Mouse (Mus musculus) midbrain, embryonic 15.5 days (tissue): Measurements from ENCODE around the gene 9530068E07Rik. TPM values are rescaled to one million over a fixed set of nuclear protein-coding genes. Genes with fewer than 3 reads are reported as not detected.
A peak's percentile ranks its signal among the peaks of the same experiment; 100 is the strongest.

ENCODE experiments used
- ATAC-seq: fragments of 200-750 bp; cut with Nextera tagmentation; replicated peaks from 2 replicates; pipeline ENCODE4 v1.8.0; 2017; ENCODE audit warnings: moderate TSS enrichment
- H3K27ac ChIP-seq: fragments of 300-500 bp; sonication (generic); 2 replicates; pipeline ENCODE4 v1.5.1; 2015; ENCODE audit warnings: mild to moderate bottlenecking, inconsistent platforms
- H3K27me3 ChIP-seq: fragments of 300-500 bp; sonication (generic); replicated peaks from 2 replicates; pipeline ENCODE4 v1.6.1; 2015; ENCODE audit warnings: inconsistent platforms
- H3K36me3 ChIP-seq: fragments of 300-500 bp; sonication (generic); replicated peaks from 2 replicates; pipeline ENCODE4 v1.6.1; 2015; ENCODE audit warnings: inconsistent platforms
- H3K4me1 ChIP-seq: fragments of 300-500 bp; sonication (generic); 2 replicates; pipeline ENCODE4 v1.6.1; 2015; ENCODE audit warnings: inconsistent platforms
- H3K4me2 ChIP-seq: fragments of 300-500 bp; sonication (generic); 2 replicates; pipeline ENCODE4 v1.6.1; 2015; ENCODE audit warnings: inconsistent platforms, mild to moderate bottlenecking, moderate library complexity
- H3K4me3 ChIP-seq: fragments of 300-500 bp; sonication (generic); 2 replicates; pipeline ENCODE4 v1.5.1; 2015; ENCODE audit warnings: mild to moderate bottlenecking, inconsistent platforms
- H3K9ac ChIP-seq: fragments of 300-500 bp; sonication (generic); 2 replicates; pipeline ENCODE4 v1.6.1; 2015; ENCODE audit warnings: mild to moderate bottlenecking, inconsistent platforms
- H3K9me3 ChIP-seq: fragments of 300-500 bp; sonication (generic); 2 replicates; pipeline ENCODE4 v1.6.1; 2016; ENCODE audit warnings: inconsistent platforms
- WGBS: fragments of 180-500 bp; shearing (Covaris S2); methylation state at CpG from one replicate; pipeline ENCODE4 v1.1.7; 2015; ENCODE audit warnings: mixed read lengths; 5-methylcytosine and 5-hydroxymethylcytosine counted together
- polyA plus RNA-seq: library from polyadenylated mRNA; unstranded; fragments of >200 nt; fragmentation: Nextera tagmentation; extraction: Ambion mirVana; gene quantifications from 2 replicates; pipeline ENCODE4 v1.2.1, GENCODE M21; 2015

9530068E07Rik gene
- polyA plus RNA-seq, 1 experiment from 2014 or later: 129 TPM

DNA sequence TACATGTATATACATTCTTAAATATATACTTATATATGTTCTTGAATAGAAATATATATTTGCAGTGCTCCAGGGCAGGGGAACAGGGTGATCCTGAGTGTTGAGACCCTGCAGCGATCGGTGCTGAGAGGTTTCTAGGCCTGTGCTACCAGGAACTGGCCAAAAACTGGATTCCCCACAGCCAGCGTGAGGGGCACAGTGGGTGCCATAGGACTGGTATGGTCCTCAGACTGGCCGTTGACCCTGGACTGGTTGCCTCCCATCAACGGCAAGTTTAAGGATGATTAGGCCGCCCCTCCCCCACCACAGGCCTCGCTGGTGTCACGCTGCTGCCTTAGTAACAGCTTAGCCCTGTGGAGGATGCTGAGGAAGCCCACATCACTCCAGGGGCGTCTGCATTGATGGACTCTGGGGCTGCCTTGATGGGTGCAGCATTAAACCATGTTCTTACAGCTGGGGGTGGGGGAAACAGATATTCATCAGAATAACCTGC, 9.0 kb downstream of the 9530068E07Rik start:
- no peaks in the 10 kb centered on the region for H3K4me1 ChIP-seq
- H3K27me3 ChIP-seq: no peaks in the 10 kb centered on the region
- H3K27ac ChIP-seq: no peak overlapping the region
- H3K36me3 ChIP-seq: peaks cover 31% of the 10 kb centered on the region
- no peak overlapping the region for H3K4me2 ChIP-seq
- WGBS: 67% methylated on average over 9 of the region's 9 CpGs
- ATAC-seq: no peak
- no peak overlapping the region for H3K9ac ChIP-seq
- H3K4me3 ChIP-seq: no peak overlapping the region
- H3K9me3 ChIP-seq: no peaks in the 10 kb centered on the region

DNA sequence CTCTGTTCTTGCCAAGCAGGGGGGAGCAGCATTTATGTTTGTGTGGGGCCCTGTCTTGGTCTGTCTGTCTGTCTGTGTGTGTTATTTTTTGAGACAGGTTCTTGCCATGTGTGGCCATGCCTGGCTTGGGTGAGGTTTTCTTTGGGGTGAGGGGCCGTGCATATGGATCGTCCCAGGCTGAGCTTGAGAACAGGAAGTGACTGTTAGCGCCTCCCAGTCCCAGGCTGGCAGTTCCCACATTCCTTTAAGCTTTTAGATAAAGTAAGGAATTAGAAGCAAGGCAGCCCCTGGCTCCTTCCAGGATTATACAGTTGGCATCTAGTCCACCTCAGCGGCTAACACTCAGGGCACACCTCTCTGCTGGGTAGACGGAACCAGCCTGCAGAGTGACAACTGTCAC, 13.1 kb downstream of the 9530068E07Rik start:
- peaks cover 23% of the 10 kb centered on the region for H3K36me3 ChIP-seq
- H3K4me3 ChIP-seq: no peak overlapping the region
- 82% methylated on average over 5 of the region's 5 CpGs for WGBS
- no peak for ATAC-seq
- no peak overlapping the region for H3K9ac ChIP-seq
- no peaks in the 10 kb centered on the region for H3K27me3 ChIP-seq
- H3K9me3 ChIP-seq: no peaks in the 10 kb centered on the region
- no peak overlapping the region for H3K4me2 ChIP-seq
- H3K4me1 ChIP-seq: no peaks in the 10 kb centered on the region
- H3K27ac ChIP-seq: no peak overlapping the region

DNA sequence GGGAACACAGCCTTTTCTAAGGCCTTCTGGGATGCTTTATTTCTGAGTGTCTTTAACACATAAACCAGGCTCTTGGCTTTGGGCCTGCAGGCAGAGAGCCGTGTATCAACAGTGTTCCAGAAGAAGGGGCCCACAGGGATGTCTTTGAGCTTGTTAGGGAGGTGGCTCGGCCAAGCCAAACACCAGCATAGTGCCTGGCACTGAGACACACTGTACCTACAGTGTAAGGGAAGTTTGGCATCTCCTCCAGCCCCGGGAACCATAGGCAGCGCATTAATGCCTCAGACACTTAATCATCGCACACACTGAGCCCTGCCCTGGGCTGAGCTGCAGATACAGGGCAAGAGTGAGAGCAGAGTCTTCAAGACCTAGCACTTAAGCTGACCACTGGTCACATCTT, 22.1 kb downstream of the 9530068E07Rik start:
- ATAC-seq: no peak
- WGBS: 82% methylated on average over 5 of the region's 5 CpGs
- no peaks in the 10 kb centered on the region for H3K36me3 ChIP-seq

DNA sequence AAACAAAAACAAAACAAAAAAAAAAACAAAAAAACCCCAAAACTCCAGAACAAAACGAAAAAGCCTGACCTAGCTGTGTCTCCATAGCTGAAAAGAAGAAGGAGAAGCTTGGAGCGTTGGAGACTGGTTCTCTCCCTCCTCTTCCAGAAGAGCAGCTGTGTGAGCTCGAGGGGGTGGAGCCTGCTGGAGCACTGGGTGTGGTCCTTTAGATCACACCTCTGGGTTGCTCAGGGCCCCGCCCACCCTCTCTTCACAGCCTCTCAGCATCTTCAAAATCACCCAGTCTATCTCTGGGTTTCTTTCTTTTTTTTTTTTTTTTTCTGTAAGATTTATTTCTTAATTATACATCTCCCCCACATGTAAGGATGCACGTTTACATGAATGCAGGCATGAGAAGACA, 23.0 kb downstream of the 9530068E07Rik start:
- 50% methylated on average over 5 of the region's 5 CpGs for WGBS
- Histone ChIP-seq H3K27me3 (no peaks in the 10 kb centered on the region), H3K4me3 (no peak overlapping the region), H3K9me3 (no peaks in the 10 kb centered on the region), H3K4me1 (no peaks in the 10 kb centered on the region), H3K4me2 (no peak overlapping the region), H3K27ac (no peak overlapping the region), H3K9ac (no peak overlapping the region), H3K36me3 (no peaks in the 10 kb centered on the region)
- no peak for ATAC-seq

More for the DNA sequence above, 22.1 kb downstream of the 9530068E07Rik start:
- Histone ChIP-seq H3K4me2 (no peak overlapping the region), H3K27ac (no peak overlapping the region), H3K9ac (no peak overlapping the region), H3K4me3 (no peak overlapping the region), H3K9me3 (no peaks in the 10 kb centered on the region), H3K4me1 (no peaks in the 10 kb centered on the region), H3K27me3 (no peaks in the 10 kb centered on the region)

DNA sequence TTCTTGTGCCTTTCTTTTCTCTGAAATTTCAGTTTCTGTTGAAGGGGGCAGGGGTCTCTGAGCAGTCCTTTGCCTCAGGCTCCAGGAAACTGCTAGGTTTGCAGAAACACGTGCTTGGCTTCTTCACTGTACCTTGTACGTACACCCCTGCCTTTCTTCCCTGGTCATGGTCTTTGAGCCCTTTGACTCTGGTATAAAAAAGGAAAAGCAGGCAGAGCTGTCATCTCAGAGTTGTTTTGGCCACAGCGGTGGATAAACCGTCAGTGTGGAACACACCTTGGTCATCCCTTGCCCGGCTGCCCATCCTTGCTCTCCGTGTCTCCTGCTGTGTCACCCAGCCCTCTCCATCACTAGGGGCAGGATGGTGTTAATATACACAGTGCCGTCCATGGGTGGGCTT, 23.6 kb downstream of the 9530068E07Rik start:
- H3K36me3 ChIP-seq: no peaks in the 10 kb centered on the region
- WGBS: 81% methylated on average over 7 of the region's 7 CpGs
- H3K4me1 ChIP-seq: no peaks in the 10 kb centered on the region
- H3K9me3 ChIP-seq: no peaks in the 10 kb centered on the region
- H3K4me3 ChIP-seq: no peak overlapping the region
- no peak overlapping the region for H3K9ac ChIP-seq
- ATAC-seq: no peak
- H3K27me3 ChIP-seq: no peaks in the 10 kb centered on the region
- H3K27ac ChIP-seq: no peak overlapping the region
- H3K4me2 ChIP-seq: no peak overlapping the region

DNA sequence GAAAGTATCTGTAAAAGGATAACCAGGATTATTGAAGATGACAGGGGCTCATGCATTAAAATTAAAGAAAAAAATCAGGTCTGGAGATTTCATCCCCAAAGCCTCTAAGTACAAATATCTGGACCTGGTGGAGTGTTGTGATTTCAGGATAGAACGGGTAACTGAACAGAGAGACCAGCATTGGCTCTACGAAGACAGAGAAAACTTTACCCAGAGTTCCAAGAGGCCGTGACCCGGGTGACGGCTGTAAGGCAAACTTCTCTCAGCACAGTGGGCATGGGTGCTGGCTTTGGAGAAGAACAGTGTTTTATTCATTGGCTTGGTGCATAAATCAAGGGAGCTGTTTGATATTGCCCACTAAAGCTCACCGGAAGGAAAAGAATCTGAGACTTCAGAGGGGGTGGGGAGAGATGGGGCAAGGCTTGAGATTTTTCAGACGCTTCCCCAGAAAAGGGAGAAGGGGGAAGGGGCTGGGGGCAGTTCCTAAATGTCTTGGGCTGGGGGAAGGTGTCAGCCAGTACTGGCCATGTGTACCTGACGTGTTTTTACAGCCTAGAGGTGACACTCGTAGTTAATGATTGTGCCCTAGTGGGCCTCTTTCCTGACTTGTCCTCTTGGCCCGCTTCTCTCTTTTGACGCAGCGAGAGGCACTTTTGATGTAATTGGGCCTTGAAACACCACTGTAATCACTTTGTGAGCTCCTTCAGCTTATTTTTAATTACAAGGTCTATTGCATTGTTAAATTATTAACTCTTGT, 24.2 kb downstream of the 9530068E07Rik start:
- Histone ChIP-seq H3K4me3 (no peak overlapping the region), H3K9me3 (no peaks in the 10 kb centered on the region), H3K4me2 (no peak overlapping the region), H3K27me3 (no peaks in the 10 kb centered on the region), H3K4me1 (no peaks in the 10 kb centered on the region), H3K27ac (no peak overlapping the region), H3K9ac (no peak overlapping the region), H3K36me3 (no peaks in the 10 kb centered on the region)
- 84% methylated on average over 12 of the region's 12 CpGs for WGBS
- no peak for ATAC-seq

DNA sequence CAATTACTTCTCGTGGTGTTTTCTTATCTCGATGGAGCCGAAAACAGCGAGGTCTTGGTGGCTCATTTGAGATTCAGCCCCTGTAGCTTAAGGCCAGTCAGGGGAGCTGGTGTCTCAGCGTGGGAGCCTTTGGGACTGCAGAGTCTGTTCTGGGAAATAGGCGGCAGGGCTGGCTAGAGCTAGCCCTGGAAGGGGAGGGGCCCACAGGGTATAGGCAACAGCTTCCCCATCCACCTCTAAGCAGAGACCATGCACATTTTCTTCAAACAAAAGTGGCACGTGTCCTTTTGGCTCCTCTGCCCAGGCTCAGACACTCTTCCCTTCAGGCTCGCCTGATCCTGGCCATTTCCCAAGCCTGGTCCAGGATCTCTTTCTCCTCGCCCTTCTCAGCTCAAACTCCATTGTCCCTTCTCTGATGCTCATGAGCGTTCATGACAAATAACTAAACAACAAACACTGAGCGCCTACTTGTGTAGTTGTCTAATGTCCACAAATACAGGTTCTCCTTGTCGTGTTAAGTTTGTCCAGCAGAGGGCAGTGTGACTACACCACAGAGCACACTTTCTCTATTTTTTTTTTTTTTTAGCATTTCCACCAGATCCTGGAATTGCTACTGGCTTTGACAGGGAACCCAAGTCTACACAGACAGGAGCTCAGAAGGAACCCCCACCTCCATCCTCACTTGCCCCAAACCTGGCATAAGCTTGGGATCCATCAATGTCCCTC, 25.0 kb downstream of the 9530068E07Rik start:
- 31% methylated on average over 12 of the region's 12 CpGs for WGBS
- 0 out of 2 replicates have a peak, but pooled peaks have one; percentile 37 for ATAC-seq
- no peak overlapping the region for H3K4me3 ChIP-seq

DNA sequence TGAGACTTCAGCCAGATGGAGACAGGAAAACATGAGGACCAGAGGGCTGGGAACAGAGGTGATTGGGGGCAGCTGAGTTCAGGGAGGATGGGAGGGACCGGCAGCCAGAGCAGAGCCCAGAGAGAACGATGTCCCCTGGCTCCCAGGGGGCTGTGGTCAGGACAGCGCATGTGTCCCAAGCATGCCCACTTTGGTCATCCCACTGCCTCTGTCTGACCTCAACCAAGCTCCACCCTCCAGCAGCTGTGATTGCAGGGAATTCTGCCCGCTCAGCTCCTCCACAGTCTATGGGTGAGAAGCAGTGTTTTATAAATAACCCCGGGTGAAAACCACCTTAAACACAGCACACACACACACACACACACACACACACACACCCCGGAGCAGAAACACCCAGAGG, 33.2 kb downstream of the 9530068E07Rik start:
- WGBS: 79% methylated on average over 6 of the region's 6 CpGs
- Histone ChIP-seq H3K4me1 (no peaks in the 10 kb centered on the region), H3K36me3 (no peaks in the 10 kb centered on the region), H3K9me3 (no peaks in the 10 kb centered on the region), H3K27me3 (no peaks in the 10 kb centered on the region), H3K4me2 (no peak overlapping the region), H3K27ac (no peak overlapping the region), H3K4me3 (no peak overlapping the region), H3K9ac (no peak overlapping the region)
- ATAC-seq: no peak

More for the DNA sequence above, 25.0 kb downstream of the 9530068E07Rik start:
- Histone ChIP-seq H3K27me3 (no peaks in the 10 kb centered on the region), H3K9ac (no peak overlapping the region), H3K9me3 (no peaks in the 10 kb centered on the region), H3K36me3 (no peaks in the 10 kb centered on the region), H3K4me2 (no peak overlapping the region), H3K27ac (no peak overlapping the region), H3K4me1 (no peaks in the 10 kb centered on the region)

DNA sequence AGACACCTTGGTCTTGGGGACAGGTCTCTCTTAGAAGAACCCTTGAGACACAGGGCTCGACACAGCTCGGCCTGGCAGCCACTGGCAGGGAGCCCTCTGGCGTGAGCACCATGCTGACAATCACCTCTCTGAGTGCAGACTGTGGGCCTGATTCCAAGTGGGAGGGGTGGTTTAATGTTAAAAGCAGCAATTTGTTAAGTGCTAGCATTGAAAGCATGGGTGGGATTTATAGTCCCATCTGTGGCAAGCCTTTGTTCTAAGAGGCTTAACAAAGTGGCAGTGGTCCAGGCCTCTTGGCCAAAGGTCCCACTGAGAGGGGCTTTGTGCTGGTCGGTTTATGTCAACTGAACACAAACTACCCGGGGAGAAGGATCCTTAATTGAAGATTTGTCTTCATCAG, 35.4 kb downstream of the 9530068E07Rik start:
- H3K27ac ChIP-seq: no peak overlapping the region
- WGBS: 54% methylated on average over 5 of the region's 5 CpGs
- no peak; the same call in 1 of the 2 replicates for ATAC-seq

DNA sequence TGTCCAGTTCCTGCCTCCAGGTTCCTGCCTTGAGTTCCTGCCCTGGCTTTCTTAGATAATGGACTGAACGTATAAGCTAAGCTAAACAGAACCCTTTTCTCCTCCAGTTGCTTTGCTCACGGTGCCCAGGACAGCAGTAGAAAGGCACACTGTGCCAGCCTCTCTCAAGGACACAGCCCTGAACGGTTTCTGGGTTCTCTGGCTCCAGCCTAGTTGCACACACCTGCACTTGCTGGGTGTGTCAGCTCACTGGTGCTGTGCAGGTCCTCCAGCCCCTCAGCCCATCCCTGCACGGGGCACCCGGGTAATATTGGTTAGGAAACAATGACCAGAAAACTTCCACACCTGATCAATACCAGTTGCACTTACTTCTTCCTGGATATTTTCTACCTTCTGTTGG, 35.9 kb downstream of the 9530068E07Rik start:
- Histone ChIP-seq H3K36me3 (no peaks in the 10 kb centered on the region), H3K27me3 (no peaks in the 10 kb centered on the region), H3K9ac (no peak overlapping the region), H3K4me2 (no peak overlapping the region), H3K4me3 (no peak overlapping the region), H3K9me3 (no peaks in the 10 kb centered on the region), H3K27ac (no peak overlapping the region), H3K4me1 (no peaks in the 10 kb centered on the region)
- WGBS: 87% methylated on average over 5 of the region's 5 CpGs
- no peak for ATAC-seq

More for the DNA sequence above, 35.4 kb downstream of the 9530068E07Rik start:
- Histone ChIP-seq H3K36me3 (no peaks in the 10 kb centered on the region), H3K27me3 (no peaks in the 10 kb centered on the region), H3K9ac (no peak overlapping the region), H3K9me3 (no peaks in the 10 kb centered on the region), H3K4me3 (no peak overlapping the region), H3K4me2 (no peak overlapping the region), H3K4me1 (no peaks in the 10 kb centered on the region)

DNA sequence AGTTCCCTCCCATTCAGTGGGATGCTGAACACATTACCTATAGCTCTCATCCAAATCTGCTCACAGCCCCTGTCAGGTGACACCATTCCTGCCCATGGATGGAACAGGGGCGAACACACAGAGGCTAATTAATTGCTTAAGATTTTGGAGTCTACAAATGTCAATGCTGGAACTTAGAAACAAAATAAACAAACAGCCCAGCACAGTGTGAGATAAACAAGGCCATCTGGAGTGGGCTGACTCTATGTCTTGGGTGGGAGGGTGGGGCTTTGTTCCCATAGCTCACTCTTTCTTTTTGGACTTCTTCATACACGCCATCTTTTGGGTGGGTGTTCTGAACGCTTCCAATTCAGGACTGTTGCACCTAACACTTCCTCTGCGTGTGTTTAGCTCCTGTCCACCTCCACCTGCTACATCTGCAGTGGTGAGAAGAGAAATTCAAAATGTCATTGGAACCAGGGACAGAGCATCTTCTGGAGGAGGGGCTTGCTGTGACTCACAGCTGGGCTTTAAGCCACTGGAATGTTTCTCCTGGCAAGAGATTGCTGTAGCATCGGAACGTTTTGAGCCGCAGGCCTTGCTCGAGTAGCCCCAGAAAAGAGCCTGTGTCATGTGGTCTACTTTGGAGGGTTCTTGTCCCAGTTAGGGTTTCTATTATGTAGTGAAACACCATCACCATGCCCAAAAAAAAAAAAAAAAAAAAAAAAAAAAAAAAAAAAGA, 37.0 kb downstream of the 9530068E07Rik start:
- ATAC-seq: no peak
- Histone ChIP-seq H3K4me1 (no peaks in the 10 kb centered on the region), H3K4me2 (no peak overlapping the region), H3K9me3 (no peaks in the 10 kb centered on the region), H3K27ac (no peak overlapping the region), H3K36me3 (no peaks in the 10 kb centered on the region), H3K4me3 (no peak overlapping the region), H3K27me3 (no peaks in the 10 kb centered on the region), H3K9ac (no peak overlapping the region)
- 87% methylated on average over 8 of the region's 8 CpGs for WGBS

DNA sequence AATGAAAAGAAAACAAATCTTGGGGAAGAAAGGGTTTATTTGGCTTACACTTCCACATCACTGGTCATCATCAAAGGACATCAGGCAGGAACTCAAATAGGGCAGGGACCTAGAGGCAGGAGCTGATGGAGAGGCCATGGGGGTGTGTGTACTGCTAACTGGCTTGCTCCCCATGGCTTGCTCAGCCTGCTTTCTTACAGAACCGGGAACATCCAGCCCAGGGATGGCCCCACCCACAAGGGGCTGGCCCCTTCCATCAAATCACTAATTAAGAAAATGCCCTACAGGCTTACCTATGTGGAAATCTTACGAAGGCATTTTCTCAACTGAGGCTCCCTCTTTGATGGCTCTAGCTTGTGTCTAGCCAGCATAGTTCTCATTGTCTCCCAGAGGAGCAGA, 37.6 kb downstream of the 9530068E07Rik start:
- Histone ChIP-seq H3K27ac (no peak overlapping the region), H3K4me2 (no peak overlapping the region), H3K9me3 (no peaks in the 10 kb centered on the region), H3K27me3 (no peaks in the 10 kb centered on the region), H3K4me3 (no peak overlapping the region), H3K4me1 (no peaks in the 10 kb centered on the region), H3K36me3 (no peaks in the 10 kb centered on the region), H3K9ac (no peak overlapping the region)
- WGBS: 66% methylated on average over 2 of the region's 2 CpGs
- no peak for ATAC-seq
